Mouse (Mus musculus) left cerebral cortex, adult 9 months (tissue): Measurements from ENCODE around the gene Pigx.
"Not testable (repeated sequence)": the region's sequence is repeated elsewhere in the genome, so short reads cannot be mapped to it uniquely, and the experiment has no call there.

Experiments
- DNase-seq, 2 experiments: peaks; one replicate each; pipeline ENCODE4 v3.0.0; 2022; ENCODE audit warnings: low spot score in 2 of 2

The Pigx gene

GRCm38 (mm10) chr16:32108578-32108977 is 9.0 kb upstream of the Pigx start:
- DNase-seq = no peak

- no peak for DNase-seq
Measured at GRCm38 (mm10) chr16:32108170-32108569, 8.6 kb upstream of the Pigx start.

GRCm38 (mm10) chr16:32107342-32108045 is 8.0 kb upstream of the Pigx start:
- DNase-seq = no peak

- no peak for DNase-seq
Measured at GRCm38 (mm10) chr16:32105698-32106097, 6.2 kb upstream of the Pigx start.

GRCm38 (mm10) chr16:32102295-32102694 is 2.8 kb upstream of the Pigx start:
- no peak for DNase-seq

GRCm38 (mm10) chr16:32098897-32099637 is 473 bp downstream of the Pigx start:
- peak in 1 of 2 experiments; percentile 19 for DNase-seq

GRCm38 (mm10) chr16:32097757-32098156 is 1.8 kb downstream of the Pigx start:
- DNase-seq = not testable (repeated sequence)

- no peak for DNase-seq
Measured at GRCm38 (mm10) chr16:32091466-32091865, 8.1 kb downstream of the Pigx start.

GRCm38 (mm10) chr16:32087629-32088443 is 11.7 kb downstream of the Pigx start:
- DNase-seq = no peak

GRCm38 (mm10) chr16:32078991-32079511 is 20.5 kb downstream of the Pigx start, which contains the start of gene Pak2:
Gene Pak2, minus strand, starts transcription at chr16:32079342.
- DNase-seq = peak; percentile 37 to 81

GRCm38 (mm10) chr16:32078408-32078990 is 21.0 kb downstream of the Pigx start:
- DNase-seq = peak in 1 of 2 experiments; percentile 19

GRCm38 (mm10) chr16:32077648-32078407 is 21.7 kb downstream of the Pigx start:
- DNase-seq = no peak

GRCm38 (mm10) chr16:32076406-32076805 is 23.1 kb downstream of the Pigx start:
- DNase-seq = no peak

GRCm38 (mm10) chr16:32075762-32076161 is 23.8 kb downstream of the Pigx start:
- no peak for DNase-seq

GRCm38 (mm10) chr16:32070070-32070469 is 29.5 kb downstream of the Pigx start:
- DNase-seq = not testable (repeated sequence)

- DNase-seq = no peak
Measured at GRCm38 (mm10) chr16:32068389-32069300, 30.9 kb downstream of the Pigx start.

GRCm38 (mm10) chr16:32066899-32067298 is 32.6 kb downstream of the Pigx start:
- DNase-seq = no peak

GRCm38 (mm10) chr16:32063900-32064299 is 35.6 kb downstream of the Pigx start:
- no peak for DNase-seq

GRCm38 (mm10) chr16:32062226-32062625 is 37.3 kb downstream of the Pigx start:
- no peak for DNase-seq
